Mouse (Mus musculus): ENCODE data around the gene Det1.

Det1 gene

GRCm38 (mm10) chr7:78854051-78854450 lies 7.0 kb upstream of the Det1 start:
- no peak for DNase-seq (ENCODE audit: low spot score)

DNA sequence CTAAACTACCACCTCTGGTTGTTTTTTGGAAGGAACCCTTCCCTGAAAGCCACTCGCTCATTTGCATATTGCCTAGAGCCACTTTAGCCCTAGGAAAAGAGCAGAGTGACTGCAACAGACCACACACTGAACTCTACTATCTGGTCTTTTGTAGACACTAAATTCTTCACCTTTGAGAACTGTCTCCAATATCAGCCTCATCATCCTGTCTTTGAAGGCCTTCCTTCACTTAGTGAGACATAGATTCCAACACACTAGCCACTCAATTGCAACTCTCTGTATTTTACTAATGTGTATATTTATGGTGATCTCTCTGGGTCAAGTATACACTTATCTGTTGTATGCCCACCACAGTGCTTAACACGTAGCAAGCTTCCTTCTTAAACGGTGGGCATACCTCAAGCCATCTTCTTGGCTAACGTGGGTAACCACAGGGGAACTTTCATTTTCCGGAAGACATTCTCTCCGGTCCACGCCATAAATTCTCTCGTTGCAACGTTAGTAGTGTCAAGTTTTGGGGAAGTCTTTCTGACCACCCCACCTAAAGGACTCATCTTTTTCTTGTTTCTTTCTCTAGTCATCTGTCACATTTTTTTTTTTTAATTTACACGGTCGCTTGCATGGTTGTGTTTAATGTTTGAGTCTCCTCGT lies 872 bp downstream of the Det1 start:
- DNase-seq (ENCODE audit: low spot score) = no peak

DNA sequence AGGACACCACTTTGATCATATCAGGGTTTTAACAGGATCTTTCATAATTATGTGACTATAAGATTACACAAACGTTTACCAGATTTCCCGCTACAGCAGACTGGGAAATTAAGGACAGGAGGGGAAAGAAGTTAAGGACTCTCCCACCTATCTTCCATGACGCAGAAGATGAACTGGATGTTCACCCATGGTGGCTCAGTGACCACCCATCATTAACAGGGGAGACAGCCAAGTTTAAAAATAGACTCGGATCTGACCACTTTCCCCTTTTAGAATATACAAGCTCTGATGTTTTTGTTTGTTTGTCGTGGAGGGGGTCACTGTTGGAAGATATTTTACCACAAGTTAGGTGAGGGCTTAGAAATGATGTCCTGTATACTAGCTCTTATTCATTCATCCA lies 5.5 kb downstream of the Det1 start:
- DNase-seq (ENCODE audit: low spot score) = no peak

DNA sequence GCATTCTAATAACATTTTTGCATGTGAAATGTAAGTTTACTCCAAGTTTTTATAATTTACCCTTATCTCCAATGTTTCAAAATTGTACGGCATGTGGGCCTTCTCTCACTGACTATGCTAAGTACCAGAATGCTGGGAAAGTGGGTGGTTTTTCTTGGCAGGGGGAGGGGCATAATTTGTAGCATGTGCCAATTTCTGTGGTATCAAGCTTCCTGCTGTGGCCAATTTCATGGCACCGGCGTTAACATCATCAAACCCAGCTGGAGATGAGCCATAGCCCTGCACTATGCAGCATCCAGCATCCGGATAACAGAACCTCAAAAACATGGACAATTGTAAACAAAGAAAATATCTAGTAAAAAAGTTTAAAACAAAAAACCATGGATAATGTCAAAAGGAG lies 9.8 kb downstream of the Det1 start:
- DNase-seq (ENCODE audit: low spot score) = no peak

DNA sequence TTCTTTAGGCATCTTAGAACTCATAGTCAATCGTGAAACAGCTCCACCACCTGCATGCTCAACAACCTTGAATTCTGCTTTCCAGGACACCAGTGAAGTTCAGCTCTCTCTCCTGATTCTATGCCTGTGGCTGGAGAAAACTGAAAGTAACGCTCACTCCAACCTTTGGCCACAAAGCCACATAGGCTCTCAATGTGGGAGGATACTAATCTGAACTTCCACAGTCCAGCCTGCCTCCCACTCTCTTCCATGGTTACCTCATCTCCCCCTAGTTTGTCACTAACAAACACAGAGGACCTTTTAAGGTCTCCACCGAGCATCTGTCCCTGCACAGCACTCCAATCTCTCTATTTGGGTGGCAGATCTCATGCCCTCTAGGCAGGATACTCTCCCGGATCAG lies 11.4 kb downstream of the Det1 start:
- no peak for DNase-seq (ENCODE audit: low spot score)

GRCm38 (mm10) chr7:78827749-78828362 lies 19.2 kb downstream of the Det1 start:
- DNase-seq (ENCODE audit: low spot score) = no peak

- DNase-seq (ENCODE audit: low spot score) = no peak
These were observed 20.2 kb downstream of the Det1 start for GRCm38 (mm10) chr7:78826682-78827385.

DNA sequence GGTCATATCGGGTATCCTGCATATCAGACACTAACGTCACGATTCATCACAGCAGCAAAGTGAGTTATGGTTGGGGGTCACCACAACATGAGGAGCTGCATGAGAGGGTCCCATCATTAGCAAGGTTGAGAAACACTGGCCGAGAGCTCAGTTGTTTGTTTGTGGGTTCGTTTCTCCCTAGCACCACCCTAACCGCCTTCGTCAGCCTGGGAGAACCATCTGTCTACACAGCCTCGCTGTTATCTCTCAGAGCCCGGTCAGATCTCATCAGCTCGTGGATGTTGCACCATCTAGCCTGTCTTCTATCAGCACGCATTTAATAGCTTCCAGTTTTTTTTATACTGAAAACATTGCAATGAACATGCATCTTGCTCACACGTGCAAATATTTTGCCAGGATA lies 28.7 kb downstream of the Det1 start:
- no peak for DNase-seq (ENCODE audit: low spot score)

GRCm38 (mm10) chr7:78814766-78815165 lies 32.3 kb downstream of the Det1 start:
- DNase-seq (ENCODE audit: low spot score) = no peak

- no peak for DNase-seq (ENCODE audit: low spot score)
These were observed 33.3 kb downstream of the Det1 start for GRCm38 (mm10) chr7:78813791-78814190.

- no peak for DNase-seq (ENCODE audit: low spot score)
These were observed 39.9 kb downstream of the Det1 start for GRCm38 (mm10) chr7:78807192-78807591.

DNA sequence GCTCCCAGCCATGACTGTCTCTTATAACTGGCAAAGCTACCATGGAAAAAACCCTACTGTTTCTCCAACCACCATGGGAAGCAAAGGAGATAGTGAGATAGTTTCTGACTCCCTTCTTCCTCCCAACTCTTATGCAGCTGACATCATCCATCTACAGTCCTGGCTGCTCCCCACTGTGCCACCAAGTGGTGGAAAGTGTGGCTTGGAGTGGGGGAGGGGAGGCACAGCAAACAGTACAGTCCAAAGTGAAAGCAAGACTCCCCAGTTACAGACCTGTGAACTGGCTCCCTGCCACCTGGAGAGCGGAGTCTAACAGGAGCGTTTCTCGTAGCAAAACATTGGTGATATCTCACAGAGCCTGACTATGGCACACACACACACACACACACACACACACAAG lies 43.2 kb downstream of the Det1 start:
- DNase-seq (ENCODE audit: low spot score) = no peak

DNA sequence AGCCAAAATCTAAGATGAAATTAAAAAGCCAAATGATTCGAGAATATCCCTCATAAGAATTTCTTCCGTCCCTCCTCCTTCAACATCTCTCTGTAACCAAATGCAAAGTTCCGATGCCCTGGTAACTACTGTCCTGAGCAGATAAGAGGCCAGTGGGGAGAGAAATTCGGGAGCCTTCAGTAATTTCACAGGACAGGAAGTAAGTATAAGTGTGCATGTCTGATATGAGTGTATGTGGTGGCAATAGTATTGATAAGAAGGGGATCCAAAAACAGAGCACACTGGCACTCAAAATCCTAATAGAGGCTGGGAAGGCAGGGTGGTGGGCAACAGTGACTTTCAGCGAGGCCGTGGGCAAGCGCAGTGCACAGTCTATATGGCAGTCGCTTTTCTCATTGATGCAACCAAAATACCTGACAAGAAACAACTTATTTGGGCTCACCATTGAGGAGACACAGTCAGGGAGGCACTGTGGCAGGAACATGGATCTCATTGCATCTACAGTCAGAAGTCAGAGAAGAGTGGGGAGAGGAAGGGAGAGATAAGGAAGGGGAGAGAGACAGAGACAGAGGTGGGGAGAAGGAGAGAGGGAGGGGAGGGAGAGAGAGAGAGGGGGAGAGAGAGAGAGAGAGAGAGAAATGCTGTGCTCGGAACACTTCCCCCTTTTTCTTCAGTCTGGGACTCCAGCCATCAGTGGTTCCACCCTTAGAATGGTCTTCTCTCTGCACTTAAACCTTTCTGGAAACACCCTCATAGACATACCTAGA lies 47.1 kb downstream of the Det1 start:
- no peak for DNase-seq (ENCODE audit: low spot score)

DNA sequence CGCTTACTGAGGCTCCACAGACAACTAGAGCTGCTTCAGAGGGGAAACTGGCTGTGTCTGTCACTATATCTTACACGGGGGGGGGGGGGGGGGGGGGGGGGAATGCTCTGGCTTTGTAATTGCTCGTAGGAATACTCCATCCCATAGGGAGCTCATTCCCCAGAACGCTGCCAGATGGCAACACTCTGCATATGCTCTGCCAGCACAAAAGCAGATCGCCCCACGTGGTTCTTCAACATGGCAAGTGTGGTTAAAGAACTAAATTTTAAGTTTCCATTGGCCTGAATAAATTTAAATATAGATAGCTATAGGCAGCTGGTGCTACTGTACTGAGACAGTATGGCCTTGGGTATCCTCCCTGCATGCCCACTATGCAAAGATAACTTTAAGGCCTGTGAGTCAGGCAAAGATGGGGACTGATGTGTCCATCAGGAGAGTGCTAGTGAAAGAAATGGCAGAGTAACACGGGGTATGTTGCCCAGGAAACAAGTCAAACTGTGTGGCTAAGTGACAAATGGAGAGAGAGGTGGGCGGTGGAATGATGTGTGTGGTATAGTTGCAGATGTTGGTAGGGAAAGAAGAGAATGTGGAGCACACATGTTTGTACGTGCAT lies 49.1 kb downstream of the Det1 start:
- no peak for DNase-seq (ENCODE audit: low spot score)

- DNase-seq (ENCODE audit: low spot score) = peak; percentile 35
These were observed 50.4 kb downstream of the Det1 start for GRCm38 (mm10) chr7:78796624-78797023.

GRCm38 (mm10) chr7:78794571-78795092 lies 52.4 kb downstream of the Det1 start:
- no peak for DNase-seq (ENCODE audit: low spot score)

DNA sequence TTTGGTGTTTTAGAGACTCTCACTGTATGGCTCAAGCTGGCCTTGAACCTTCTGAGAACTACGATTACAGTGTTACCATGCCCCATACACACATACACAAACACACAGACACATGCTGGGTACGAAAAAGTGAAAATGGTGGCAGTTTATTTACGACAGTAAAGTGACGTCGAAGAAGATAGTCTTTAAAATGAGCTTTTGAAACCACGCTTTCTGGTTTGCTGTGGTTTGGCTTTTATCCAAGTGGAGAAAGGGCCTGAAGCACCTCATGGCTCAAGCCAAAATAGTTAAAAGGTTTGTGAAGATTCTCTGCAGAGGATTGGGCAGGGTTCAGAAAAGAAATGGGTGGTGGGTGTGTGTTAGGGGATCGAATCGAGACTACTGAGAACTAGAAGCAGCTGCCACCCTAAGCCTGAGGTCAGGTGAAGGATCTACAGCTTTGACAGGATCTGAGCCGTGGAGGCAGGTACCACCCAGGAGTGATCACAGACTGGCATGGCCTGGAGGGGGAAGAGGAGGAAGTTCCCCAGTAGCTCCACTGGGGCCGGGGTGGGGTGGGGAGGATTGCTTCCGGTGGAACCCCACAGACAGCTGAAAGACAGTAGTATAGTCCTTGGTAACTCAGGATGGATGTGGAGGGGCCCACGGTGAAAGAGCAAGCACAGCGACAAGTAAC lies 53.0 kb downstream of the Det1 start:
- no peak for DNase-seq (ENCODE audit: low spot score)

- peak; percentile 42 for DNase-seq (ENCODE audit: low spot score)
These were observed 55.5 kb downstream of the Det1 start for GRCm38 (mm10) chr7:78791359-78792222.

DNA sequence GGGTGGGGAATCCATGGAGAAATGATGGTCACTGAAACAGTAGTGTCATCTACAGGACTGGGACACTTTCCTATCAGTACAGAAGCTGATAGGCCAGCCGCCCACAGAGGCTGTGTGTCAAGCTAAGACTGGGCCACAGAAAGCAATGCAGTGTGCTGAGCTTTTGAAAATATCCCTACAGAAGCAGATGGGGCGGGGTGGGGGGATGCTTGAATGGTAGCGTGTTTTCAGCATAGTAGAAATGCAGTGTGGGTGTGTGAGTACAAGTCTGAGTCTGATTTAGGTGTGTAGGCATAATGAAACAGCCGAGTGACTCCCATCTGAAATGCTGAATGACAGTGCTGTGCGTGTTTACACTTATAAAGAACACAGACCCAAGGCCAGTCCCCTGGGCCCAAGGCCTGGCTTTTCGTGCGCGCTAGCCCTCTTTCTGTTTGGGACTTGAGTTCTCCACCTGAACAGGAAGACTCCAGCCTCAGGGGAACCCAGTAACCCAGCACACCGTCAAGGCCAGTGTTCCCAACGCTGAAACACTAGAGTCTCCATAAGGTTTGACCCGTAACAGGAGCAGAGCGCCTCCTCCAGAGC lies 59.2 kb downstream of the Det1 start:
- no peak for DNase-seq (ENCODE audit: low spot score)

GRCm38 (mm10) chr7:78785906-78786305 lies 61.2 kb downstream of the Det1 start:
- DNase-seq (ENCODE audit: low spot score) = no peak
